Mouse (Mus musculus) 3T3-L1 (cell line): ENCODE measurements around the gene Kirrel3.
A peak's percentile ranks its signal among the peaks of the same experiment; 100 is the strongest.

Source experiments
- DNase-seq: peaks from one replicate; pipeline ENCODE4 v3.0.0-alpha.2; 2015; ENCODE audit warnings: low read depth, low spot score

The Kirrel3 gene

DNA sequence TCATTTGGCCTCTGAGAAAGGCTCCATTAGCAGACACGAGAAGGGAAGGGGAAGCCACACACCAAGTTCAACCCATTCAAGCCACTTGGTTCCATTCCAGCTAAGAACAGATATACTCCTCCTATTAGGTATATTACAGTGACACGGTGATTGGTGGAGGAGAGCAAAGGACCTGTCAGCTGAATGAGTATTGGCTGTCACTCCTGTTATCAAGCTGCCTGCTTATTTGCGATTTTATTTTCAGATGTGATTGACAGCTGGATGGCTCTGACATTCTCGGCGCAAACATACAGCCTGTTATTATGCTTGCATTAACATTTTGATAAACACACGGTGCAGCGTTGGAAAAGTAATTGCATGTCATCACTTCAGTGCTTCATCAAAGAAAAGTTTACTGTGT, 118.1 kb downstream of the Kirrel3 start:
- DNase-seq: no peak

DNA sequence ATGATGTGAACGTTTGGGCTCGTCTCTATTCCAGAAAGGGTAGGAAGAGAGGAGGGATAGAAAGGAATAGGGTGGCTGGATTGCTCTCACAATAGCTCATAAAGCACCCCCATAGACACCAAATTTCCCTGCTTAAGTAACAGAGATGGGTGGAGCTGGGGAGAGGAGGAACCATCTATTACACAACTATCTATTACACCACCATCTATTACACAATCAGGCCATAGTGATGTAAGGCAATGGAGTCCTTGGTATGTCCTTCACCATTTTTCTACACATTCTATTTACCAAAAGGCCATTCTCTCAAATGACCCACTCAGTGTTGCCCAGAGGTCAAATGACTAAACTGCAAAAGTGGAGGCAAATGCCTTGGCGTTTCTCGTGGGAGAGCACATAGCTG, 119.2 kb downstream of the Kirrel3 start:
- no peak for DNase-seq

DNA sequence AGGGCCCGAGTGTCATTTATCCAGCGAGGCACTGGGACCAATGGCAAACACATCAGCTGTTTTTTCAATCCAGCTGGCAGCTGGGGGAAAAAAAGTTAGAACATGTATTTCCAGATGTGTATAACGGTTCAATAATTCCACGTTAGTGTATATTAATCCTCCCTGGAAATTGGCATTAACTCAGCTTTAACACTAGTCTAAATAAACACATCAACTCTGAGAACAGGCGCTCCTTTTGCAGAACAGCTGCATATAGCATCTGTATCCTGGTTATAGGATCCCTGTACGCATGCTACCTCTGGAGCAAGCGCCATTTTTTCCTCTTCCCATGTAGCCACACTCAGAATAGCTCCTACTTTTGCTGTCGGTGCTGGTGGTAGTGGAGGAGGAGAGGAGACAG, 119.8 kb downstream of the Kirrel3 start:
- DNase-seq: no peak

DNA sequence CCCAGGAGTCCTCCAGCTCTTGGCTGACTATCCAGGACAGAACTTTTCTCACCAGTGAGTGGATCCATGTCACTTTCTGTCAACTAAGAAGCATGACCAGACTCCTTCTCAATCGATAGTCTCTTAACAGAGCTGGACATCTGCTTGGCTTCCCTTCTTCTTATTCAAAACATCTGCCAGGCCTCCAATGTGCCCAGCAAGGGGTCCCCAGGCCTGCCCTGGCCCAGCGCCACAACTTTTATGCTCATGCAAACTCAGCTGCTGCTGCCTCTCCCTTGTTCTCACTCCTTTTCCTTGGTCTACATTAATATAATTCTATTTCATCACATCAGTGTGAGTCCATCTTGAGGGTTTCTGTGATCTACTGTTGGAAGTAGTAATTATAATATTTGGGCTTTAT, 122.3 kb downstream of the Kirrel3 start:
- no peak for DNase-seq

DNA sequence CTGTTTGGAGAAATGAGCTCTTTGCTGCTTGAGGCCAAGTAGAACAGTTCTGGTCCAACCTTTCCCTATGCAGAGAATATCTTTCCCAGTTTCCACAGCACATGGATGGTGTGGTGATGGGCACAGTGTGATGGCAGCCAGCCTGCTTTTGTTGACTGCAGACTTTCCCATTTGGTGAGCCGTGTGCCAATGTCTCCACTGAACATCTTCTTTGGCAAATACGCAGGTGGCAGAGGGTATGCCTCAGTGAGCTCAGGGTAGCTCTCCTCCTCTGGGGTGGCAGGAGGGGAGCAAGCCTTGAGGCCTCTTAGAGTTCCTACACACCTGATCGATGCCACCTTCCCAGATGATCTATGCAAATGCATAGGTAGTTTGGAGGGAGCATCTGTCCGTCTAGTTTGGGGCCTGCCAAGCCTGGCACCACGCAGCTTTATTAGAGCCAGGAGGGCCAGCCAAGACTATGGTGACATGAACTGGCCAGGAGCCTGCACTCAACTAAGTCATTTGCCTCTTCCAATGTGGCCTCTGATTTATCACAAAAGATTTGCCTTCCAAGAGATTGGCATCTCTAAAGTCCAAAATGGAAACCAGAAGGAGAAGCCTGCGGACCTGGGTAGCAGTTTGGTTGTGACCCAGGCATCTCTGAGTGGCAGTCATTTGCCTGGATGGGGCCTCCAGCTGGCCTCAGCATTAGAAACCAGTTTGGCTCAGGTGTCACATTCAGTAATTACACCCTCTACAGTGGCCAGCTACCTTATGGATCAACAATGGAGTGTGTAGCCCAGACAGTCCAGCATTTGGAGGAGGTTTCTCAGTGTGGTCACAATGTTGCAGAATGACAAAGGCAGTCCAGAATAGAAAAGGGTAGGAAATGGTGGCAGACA, 127.4 kb downstream of the Kirrel3 start:
- no peak for DNase-seq

DNA sequence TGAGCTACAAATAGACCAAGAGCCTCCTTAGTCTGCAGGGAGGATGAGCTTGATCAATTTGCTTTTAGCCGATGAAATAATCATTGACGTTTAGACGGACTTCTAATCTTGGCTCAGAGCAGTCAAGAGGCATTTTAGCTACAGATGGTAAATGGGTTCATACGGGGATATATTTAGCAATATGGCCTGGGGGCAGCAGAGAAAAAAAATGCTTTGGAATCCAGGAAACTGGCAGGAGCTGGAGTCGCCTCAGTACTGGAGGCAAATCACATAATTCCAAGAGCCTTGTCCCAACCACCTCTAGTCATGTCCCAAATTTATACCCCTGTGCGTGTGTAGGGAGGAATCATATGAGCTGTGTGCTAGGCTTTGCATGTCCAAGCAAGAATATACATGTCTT, 132.4 kb downstream of the Kirrel3 start:
- peak; percentile 46 for DNase-seq

DNA sequence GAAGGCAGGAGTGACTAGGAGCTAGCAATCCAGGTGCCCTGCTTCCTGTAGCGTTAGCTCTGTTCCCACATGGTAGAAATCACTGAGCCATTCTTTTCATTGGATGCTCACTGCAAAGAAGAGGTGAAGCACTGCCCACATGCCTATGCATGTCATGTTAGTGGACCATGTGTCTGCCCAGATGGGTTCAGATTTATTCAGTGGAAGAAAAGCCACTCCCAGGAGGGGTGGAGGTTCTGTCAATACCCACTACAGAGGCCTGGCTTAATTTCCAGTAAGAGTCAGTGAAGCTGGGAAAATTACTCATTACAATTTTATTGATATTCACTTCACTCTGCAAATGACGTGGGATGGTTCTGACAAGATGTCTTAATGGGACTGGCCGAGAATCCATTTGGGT, 134.2 kb downstream of the Kirrel3 start:
- DNase-seq: no peak

DNA sequence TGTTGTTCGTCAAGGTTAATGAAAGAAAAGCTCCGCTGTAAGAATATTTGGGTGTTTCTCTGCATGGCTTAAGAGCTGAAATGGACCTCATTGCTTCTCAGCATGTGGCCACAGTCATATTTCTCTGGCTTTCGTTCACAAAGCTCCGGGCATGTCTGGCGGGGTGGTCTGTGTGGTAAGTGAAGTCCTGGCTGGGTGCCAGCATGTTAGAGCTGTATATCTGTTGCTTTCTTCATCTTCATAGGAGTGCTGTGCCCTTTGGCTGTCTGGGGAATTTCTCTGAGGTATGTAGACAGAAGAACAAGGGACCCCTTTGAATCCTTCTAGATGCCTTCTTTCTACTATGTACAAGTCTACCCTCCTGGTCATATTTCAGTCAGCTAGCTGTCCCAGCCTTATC, 137.8 kb downstream of the Kirrel3 start:
- DNase-seq: no peak

DNA sequence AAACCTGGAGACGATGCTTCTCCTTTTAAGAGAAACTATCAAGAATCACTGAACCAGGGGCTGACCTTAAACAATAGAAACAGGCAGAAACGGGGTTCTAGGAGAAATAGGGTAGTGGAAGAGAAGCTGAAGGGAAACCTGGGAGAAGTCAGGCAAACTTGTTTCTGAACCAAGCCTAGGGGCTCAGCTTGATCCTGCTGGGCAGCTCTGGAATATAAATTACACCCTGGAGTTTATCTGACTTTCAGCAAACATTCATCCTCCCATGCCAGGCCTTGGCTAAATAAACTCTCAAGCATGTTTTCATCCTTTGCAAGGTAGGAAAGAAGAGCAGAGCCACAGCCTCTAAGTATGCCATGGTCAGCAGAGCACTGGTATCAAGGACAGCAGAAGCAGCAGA, 138.3 kb downstream of the Kirrel3 start:
- no peak for DNase-seq

DNA sequence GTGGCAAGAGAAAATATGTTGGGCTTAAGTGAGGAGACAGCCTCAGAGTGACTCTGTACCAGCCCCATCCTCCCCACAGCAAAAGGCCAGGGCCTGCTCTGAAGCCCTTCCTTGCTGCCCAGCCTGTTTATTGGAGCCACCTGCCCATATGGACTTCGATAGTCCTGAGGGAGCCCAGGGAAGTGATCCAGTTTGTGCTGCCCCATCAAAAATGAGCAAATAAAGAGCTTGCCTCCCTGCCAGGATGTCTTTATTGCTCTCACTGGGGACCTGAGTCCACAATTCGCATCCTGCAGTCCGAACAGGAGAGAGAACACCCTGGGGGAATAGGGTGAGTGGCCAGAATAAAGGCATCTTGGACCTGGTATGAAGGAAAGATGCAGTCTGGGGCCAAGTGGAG, 143.1 kb downstream of the Kirrel3 start:
- no peak for DNase-seq

DNA sequence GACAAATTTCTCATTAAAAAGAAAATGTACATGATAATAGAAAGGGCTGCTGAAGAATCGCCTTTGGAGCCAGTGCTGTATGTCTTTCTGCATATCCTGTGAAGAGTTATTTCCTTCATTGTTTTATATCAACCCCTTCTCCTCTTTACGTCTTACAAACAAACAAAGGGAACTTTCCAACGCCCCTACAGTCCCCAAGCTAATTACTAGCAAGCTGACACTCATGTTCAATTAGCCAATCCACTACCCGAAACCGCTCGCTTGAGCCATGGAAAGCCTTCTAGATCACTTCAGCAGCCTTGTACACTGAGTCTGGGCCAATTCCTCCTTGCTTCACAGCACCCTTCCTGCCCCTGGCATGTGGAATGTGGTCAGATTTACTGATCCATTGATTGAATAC, 150.0 kb downstream of the Kirrel3 start:
- no peak for DNase-seq

DNA sequence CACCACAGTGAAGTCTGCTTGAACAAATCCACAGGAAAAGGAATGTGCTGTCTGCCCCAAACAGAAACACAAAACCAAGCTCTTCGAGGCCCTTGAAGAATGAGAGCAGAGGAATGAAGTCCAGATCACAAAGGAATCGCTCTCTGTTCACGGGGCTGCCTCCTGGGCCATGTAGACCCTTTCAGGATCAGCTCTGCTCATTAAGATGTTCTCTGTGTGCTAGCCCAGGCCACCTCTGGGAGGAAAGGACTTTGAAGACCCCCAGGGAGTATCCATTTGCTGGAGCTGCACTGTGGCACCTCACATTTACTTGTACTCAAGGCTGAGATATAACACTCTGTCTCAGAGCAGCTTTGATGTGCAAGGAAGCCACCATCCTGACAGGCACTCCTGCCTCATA, 158.2 kb downstream of the Kirrel3 start:
- no peak for DNase-seq

DNA sequence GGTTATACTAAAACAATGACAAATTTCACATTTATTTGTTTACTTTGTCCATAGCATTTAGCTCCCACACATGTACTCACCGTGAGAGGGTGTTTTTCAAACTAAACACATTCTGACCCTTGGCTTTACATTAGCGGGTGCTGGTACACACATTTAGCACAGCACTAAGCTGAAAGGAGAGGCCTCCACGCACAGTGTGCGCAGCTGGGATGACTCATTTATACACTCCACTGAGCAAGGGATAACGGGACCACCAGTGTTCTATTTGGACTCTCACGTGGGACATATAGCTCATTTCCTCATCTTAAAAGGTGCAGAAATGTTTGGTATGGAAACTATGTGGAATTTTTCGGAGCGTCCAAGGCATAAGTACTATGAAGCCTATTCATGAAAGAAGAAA, 158.7 kb downstream of the Kirrel3 start:
- no peak for DNase-seq

DNA sequence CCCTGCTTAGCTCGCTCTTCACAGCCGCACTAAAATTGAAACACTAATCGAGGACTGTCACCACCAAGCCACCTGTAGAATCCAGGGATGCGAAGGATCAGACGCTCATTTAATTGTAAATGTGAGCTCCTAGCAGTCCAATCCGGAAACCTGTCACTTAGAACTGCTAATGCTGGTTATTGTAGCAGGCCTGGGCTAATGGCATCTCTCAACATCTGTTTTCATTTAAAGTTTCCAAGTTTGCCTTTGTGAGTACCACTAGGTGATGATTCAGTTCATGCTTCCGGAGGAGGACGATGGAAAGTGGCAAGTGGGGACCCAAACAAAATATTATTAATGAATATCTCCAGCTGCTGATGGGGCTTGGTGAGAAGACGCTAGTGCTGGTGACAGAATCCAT, 161.1 kb downstream of the Kirrel3 start:
- DNase-seq: peak; percentile 48

DNA sequence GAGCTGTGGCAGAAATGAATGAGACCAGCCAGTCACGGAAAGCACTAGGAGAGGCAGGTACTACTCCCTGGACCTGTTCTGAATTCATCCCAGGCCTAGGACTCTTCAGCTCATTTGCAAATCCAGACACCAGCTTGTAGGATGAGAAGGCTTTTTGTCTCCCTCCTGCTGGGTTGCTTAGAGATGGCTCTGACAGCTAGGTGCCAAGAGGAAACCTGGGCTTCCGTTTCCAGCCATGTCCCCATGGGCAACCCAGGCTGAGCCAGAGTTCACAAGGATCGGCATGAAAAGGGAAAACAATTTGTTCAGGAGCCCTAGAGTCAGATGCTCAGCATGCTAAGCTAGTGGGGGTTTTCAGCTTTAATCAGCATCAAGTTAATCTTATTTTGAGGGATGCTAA, 166.6 kb downstream of the Kirrel3 start:
- DNase-seq: no peak

DNA sequence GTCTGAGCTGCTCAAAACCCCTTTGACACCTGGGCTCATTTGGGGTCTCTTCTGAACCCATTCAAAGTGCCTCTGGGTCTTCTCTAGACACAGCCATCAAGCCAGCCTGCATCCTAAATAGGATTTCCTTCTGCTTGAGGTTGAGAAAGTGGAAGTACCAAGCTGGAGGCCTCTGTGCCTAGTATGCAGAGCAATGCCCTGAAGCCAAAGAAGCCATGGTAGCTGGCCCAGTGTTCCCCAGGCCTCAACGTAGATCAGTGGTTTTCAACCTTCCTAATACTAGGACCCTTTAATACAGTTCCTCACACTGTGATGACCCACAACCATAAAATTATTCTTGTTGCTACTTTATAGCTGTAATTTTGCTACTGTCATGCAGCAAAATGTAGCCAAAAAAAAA, 167.4 kb downstream of the Kirrel3 start:
- no peak for DNase-seq

DNA sequence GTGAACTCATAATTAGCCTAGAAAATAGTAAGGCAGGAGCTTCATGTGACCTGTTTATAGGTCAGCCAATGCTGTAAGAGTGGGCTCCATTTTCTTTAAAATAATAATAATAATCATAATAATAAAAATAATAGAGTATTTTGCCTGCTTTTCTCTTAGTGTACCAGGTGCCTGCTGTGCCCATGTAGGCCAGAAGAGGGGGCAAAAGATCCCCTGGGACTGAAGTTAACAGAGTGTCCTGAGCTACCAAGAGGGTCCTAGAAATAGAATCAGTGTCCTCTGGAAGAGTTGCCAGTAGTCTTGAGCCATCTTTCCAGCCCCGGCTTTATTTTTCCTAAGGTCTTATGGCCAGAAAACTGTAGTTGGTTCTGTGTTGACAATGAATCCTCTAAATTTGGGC, 174.9 kb downstream of the Kirrel3 start:
- peak; percentile 4 for DNase-seq

DNA sequence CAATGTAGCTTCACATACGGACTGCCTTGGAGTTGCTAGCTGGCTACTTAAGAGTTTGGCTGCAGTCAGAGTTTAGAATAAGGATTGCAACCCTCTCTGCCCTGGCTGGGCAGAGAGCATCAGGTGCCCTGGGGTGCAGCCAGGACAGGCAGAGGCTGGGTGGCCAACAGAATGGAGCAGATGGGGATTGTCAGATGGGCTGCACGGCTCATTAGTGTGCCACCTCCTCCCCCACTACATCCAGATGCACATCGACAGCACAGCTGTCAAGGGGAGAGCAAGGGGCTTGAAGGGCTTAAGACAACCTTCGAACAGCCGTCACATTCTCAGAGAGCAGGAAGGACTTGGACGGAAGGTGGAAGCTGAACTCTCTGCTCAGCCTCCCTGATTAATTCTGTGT, 177.7 kb downstream of the Kirrel3 start:
- no peak for DNase-seq

DNA sequence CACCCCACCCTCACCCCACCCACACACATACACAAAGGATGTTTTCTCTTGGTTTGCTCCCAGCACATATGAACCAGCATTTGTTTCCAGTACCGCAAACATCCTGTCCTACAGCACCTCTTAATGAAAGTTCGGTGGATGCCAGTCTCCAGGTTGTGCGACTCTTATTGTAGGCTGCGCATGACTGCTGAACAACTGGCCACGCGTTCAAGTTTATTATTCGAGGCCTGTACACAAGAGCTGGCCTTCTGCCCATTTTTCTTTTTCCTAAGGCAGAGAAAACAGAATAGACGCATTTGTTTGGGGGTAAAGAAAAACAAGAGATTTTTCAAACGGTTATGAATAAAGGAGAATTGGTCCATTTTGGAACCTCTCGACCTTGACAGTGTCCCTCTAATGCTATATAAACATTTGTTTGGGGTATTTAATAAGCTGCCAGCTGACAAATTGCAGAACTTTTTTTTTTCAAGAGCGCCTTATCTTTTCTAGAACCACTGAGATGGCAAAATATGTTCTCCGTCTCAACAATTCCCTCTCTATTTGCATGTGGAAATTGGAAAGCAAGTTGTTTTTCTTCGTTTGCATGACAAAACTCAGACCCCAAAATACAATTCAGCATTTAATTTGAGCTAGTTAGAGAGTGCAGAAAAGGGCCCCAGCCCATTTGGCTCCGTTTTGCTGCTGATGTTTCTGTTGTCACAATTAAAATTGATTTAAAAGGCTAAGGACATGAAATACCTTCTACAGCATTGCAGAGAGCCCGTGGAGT, 179.9 kb downstream of the Kirrel3 start:
- DNase-seq: no peak

DNA sequence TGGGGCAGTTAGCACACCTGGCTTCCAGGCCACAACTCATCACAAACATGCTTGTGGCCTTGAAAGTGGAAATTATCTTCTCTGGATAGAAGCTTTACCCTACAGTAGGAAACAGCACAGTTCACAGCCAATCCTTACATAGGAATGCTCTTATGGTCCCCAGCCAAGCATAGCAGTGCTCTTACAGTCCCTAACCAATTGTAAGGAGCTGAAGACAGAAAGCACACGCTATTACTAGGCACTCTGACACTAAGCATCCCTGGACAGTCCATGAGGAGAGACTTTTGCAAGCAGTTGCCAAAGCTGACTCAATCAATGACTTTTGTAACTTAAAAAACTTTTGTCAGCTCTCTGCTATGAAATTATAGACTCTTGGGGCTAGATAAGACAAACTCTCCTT, 181.5 kb downstream of the Kirrel3 start:
- peak; percentile 4 for DNase-seq

DNA sequence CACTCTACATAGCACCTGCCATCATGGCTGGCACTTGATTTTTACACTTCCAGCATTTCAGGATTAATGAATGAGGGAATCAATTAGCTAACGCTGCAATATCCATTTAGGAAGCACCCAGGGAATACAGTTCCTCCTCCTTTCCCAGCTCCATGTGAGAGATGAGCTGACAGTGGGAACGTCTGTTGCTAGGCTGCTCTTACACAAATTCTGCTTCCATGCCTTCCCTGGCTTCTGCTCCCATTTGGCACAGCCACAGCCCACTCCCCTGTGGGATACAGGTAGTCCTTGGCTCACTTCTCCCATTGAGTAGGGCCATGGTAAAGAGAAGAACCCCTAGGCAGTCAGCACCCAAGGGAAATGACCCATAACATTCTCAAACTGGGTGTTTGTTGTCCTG, 185.2 kb downstream of the Kirrel3 start:
- no peak for DNase-seq

DNA sequence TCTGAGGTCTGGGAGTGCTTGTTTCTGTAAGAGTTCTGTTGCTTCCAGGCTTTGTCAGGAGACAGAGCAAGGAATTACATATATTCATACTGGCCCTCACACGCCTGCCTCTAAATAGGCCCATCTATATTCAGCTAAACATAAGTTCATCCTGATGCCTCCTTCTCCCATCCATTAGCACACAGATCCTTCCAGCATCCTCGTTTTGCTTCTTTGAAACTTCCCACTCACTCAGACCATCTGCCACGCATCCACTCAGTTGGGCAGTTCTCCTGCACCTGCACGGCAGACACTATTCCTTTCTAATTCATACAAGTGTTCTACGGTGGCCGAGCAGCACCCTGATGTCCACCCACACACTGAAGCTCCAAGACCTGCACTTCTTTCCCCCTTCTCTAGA, 201.1 kb downstream of the Kirrel3 start:
- no peak for DNase-seq

DNA sequence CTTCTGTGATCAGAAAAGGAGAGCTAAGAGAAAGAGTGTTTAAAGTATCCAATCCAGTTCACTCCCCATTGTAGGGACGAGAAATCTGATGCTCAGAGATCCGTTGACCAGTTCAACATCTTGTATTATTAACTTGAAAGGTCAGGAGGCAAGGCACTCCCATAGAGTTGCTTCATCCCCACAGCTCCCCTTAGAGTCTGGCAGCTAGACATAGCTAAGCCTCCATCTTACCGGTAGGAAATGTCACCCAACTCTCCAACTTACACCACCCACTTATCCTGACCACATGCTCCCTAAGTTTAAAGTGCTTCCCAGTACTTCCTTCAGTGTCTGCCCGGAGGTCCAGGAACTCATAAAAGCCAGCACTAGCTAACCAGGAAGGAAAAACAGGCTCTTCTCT, 202.7 kb downstream of the Kirrel3 start:
- DNase-seq: no peak
